Mouse (Mus musculus): ENCODE measurements at regions not wholly inside any gene's neighbourhood (a gene's known extent, or its start where the extent isn't known, plus 50 kb on each side); places are given as distances from the start of the nearest gene placed in this dataset.

DNA sequence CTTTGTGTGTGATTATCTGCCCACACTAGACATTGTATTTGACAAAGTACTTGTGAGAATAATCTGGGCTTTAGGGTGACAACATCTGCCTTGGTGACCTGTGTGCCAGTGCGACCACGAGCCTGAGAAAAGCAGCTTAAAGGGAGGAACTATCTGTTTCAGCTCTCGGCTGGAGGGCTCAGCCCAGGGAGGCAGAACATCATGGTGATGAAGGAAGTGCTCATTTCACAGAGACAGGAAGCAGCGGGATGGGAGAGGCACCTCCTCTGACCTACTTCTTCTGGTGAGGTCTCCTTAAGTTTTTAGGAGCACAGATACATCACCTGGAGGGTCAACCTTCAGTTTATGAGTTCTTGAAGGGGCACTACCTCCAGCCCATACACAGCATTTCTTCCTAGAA is 89.8 kb downstream of the Kif26a start:
- no peak for DNase-seq

DNA sequence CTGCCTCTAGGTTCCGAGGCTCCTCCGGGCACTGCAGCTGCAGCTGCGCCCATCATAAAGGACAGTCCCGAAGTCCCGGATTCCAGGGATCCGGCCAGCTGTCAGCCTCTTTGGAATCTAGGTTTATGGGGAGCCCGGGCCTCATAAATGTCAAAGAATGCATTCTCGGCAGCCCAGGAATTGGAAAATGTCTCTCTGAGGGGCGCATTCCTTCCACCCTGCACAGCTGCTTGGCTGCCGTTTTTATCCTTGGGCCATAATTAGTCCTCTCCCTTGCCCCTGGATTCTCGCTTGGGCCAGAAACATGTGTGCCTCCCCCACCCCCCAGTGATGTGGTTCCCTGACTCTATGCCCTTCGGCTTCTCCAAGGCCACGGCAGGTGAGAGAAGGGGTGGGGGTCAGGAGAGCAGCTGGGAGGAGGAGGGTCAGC is 91.1 kb downstream of the Kif26a start:
- DNase-seq = no peak

DNA sequence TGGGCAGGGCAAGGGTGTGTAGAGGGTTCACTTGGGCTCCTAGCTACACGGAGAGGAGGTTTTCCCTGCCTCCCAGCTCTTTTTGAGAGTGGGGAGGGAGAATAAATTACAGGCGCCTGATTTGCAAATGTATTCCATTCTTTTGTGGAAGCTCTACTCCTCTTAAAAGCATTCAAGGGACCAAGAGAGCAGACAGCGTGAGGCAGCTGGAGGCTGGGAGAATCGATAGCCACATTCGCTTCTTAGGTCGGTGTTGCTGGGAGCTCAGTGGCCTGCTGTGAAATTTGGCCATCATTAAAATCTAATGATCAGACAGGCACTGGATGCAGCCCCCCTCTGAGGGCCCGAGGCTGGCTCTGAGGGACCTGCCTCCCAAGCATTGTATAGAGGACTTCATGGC is 92.8 kb downstream of the Kif26a start:
- DNase-seq = no peak

DNA sequence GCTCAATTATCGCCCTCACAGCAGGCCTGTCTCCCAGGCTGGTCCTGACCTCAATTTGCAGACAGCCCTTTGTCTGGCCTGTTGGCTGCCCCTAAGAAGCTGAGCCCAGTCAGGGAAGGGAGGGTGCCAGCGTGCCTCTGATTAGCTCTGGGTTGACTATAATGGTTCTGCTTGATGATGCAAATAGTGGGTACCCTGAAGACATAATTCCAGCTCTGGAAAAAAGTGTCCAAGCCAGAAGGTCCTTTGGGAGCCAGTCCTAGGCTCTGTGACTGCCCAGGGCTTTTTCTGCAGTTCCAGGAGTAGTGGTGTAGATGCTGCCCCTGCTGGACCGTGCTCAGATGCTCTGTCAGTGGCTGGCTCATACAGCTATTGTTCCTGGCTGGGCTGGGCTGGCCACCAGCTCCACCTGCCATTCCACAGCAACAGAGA is 95.7 kb downstream of the Kif26a start:
- DNase-seq = no peak

DNA sequence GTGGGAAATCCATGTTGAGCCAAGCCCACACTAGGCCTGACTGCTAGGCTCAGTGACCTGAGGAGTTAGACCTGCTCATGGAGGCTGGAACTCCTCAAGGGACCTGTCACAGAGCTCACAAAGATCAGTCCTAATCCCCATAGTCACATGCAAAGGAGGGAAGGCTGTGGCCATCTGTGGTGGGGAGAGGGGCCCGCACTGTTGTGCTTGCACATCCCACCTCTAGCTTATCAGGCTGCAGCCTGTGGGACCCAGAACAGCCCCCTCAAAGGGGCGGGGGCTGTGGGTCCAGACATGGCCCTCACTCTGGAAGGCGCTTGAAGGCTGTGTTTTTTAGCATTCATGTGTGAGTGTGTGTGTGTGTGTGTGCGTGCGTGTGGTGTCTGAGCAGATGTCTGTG is 97.2 kb downstream of the Kif26a start:
- no peak for DNase-seq

DNA sequence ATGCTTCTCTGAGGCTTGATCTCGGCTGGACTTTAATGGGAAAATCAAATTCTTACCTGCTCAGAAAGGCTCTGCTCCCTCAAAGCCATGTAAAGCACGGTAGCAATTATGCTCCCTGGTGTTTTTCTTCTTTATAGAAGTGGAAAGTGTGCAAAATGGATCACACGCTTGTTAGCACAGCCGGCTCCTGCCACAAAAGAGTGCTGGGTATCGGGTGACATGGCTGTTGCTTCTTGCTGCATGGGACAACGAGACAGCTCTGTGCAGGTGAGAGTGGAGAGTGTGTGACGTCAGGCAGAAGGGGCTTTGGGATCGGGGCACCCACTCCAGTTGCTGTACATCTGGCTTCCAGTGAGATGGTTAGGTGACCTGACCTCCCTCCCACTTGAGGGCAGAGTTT is 104.9 kb downstream of the Kif26a start:
- no peak for DNase-seq

DNA sequence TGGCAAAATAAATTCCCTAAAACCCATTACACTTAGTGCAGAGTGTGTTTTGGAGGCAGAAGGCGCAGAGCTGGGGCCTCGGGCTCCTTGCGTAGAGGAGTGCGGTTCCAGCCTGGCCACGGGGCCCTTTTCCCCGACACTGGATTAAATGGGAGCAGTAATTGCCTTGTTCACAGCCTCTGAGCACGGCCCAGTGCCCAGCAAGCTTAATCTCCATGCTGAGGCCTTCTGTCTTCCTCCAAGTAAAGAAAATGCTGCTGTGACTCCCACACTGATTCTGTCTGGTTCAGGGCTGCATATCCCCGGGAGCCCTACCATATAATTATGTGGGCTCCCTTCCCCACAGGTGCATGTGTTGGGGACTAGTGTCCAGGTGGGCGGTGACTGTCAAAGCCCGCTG is 107.5 kb downstream of the Kif26a start:
- no peak for DNase-seq

DNA sequence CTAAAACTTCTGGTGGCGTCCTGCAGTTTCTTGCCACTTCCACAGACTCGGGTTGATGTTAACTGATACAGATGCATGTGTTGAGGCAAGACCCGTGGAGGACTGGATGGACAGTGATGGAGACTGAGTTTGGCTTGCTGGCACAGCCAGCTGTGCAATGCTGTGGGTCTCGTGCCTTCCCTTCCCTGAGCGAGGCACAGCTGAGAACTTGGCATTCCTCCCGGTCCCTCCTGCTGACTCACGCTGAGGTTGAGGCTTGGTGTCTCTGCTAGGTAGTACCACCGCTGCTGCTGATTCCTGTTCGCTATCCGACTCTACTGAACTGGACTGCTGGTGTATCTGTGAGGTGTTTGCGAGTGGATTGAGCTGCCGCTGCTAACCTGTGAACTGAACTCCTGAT is 109.2 kb downstream of the Kif26a start:
- peak; percentile 85 for DNase-seq

DNA sequence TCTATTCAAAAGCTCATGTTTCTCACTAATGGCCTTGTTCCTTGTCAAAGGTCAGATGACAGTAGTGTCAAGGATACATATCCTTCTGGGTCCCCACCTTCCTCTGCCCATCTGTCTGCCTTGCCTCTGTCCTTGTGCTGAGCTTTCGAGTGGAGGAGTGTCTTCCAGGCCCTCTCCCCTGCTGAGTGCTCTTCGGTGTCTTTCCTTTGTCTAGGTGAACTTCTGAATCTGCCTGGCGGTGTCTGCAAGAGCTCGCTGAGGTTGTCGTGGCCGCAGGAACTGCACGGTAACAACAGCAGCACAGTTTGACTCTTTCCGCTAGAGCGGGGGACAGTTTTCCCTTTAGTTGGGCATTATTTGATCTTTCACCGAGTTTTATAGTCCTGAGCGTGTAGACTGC is 111.7 kb downstream of the Kif26a start:
- no peak for DNase-seq

DNA sequence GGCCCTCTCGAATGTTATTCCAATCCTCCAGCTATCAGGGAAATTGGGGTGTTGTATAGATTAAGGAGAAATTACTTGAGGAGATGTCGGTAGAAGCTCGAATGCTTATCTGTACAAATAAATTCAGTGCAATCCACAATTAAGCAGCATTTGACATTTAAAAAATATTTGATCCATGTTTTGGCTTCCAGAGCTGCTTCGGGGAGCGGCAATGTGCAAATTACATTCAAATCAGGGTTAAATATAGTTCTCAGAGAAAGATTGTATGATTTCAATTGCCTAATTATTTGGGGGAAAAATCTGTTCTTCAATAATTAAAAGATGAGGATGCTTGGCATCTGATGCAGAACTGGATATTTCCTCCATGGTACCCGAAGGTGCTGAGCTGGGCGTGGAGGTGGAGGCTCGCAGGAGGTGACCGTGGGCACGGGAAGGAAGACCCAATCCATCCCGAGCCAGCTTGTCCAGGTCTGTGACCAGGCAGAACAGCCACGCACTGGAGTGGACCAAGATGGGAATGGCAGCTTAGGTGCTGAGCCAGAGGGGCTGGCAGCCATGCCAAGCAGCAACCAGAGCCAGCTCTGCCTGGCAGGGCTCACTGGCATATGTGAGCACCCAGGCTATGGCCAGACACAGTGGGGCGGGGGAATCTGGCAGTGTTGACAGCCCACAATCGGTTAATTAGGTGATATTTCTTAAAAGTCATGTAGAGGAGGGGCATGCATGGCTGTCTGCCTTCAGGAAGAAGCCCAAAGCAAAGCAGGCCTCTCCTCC is 117.5 kb downstream of the Kif26a start:
- peak; percentile 21 for DNase-seq

DNA sequence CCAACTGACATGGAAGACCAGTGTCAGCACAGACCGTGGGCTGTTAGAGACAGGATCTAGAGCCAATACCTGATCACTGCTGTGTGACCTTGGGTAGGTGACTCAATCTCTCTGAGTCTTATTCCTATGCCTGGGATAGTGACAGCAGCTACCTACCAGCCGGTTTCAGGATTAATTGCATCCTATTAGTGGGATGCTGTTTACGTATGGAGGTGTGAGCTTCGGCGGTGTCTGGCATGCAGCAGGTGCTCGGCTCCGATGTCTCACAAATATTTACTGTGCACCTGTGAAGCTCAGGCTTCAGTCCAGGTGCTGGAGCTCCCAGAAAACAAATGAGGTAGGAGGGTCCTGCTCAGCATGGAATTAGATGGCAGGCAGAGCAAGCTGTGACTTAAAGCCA is 118.2 kb downstream of the Kif26a start:
- no peak for DNase-seq

DNA sequence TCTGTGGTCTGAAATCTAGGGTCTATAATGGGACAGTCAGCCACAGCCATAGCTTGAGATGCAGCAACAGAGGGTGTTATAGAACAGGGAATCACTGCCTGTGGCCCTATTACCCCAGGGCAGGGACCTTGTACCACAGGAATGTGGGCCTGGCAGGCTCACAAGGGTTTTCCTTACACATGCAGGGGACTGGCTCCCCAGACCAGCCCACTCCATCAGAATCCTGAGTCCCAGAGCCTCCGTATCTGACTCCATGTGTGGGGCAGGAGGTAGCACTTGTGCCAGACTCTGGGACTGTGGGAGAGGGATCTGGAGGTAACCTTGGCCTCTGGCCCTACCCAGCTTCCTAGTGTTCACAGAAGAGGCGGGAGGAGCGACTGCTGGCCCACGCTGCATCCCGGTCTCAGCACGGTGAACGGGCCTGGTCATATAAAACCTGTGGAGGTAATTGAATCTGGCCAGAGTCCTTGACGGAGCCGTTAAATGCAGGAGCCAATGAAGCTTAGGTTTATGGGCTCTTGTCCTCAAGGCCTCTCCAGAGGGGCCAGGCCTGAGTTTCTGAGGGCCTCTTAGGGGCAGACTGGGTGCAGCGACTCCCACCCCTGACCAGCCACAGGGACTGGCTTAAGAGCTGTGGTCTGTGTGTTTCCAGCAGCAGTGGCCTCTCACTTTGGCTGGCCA is 119.4 kb downstream of the Kif26a start:
- DNase-seq = no peak

DNA sequence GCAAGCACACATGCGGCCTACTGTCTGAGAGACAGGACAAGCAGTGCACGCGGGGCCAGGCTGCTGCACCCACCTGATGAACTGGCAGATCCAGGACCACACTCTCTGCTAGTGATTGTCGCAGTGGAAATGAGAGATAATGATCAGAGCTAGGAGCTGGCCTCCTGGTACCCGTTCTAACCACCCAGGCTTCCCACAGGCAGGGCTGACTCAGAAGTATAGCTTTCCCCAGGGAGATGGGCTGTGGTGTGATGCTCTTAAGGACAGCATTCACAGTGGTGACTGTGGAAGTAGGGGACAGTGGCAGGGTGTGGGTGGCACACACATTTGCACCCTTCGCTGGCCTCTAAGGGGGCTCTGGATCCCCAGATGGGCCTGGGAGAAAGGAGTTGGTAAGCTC is 128.0 kb downstream of the Kif26a start:
- DNase-seq = no peak

DNA sequence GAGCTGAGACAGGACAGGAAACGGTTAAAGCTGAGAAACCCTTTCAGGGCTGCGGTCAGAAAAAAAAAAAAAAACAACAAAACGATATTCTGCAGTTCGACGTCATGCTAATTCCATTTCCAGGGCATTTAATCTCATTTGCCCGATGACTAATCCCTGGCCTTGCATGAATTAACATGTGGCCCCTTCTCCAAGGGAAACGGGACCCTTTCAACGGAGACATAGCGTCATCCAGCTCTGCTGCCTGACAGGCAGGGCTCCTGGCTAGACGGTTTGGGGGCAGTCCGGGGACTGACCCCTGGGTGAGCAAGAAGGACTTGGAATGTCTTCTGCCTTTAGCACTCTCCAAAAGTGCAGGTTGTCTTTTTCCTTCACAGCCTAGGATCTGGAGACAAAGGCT is 128.7 kb downstream of the Kif26a start:
- peak; percentile 57 for DNase-seq

DNA sequence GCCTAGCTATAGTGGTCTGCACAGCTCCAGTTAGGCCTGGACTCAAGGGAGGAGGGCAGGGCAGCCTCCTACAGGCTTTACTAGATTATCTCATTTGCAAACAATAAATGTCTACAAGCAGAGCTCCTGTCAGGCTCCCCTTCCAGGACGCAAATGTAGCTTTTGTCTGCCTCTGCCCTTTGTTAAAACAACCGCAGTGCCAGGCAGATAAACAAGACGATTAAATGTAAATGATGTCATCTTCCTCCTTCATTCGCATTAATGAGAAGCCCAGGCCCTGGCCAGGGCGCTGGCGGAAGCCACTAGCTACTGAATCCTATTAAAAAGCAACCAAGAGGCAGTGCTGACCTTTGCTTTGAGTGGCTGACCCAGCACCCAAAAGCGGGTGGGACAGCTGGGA is 130.6 kb downstream of the Kif26a start:
- no peak for DNase-seq

DNA sequence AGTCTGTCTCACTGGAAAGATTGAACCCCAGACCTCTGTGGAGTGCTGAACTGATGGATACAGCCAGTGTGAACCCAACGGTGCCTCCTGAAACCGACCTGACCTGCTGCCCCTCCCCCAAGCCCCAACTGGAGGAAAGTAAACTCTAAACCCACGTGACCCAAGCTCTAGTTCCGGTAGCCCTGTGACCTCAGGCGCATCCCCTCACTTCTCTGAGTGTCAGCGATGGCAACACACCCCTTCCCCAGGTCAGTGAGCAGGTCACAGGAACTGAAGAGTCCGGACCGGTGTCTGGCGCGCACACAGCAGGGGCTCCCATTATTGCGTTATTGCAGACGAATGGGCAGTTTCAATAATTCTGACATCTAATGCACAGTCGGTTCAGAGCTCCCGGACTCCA is 131.5 kb downstream of the Kif26a start:
- no peak for DNase-seq

DNA sequence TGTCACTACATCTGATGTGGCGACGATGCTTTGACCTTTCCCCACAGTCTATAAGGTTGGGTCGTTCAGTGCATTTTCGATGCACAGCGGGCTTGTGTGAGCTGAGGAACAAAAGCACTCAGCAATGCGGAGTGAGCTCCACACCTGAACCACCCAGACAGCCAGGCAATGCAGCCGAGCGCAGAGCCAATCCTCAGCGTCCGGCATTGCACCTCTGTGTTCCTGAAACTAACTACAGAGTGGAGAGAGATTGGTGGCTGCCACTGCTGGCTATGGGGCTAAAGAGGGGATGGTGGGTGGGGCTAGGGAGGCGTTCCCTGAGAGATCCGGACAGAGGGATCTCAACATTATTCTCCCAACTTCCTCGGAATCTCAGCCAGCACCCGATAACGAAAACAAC is 139.1 kb downstream of the Kif26a start:
- no peak for DNase-seq

DNA sequence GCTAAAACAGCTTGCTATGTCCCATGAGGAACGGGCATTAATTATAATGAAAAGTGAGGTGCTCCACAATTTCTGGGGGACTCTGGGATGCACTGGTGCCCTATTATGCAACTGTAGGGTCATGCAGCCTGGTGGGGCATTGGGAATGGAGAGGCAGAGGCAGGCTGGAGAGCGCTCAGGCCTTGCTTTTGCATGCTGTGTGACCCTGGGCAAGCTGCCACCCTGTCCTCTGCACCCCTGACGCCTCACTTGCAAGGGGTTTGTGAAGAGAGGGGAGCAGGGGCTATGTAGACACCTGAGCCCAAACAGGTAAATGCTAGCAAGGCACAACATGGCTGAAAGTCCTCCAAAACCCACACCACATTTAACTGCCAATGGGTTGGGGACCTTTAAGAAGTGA is 142.8 kb downstream of the Kif26a start:
- peak; percentile 42 for DNase-seq

DNA sequence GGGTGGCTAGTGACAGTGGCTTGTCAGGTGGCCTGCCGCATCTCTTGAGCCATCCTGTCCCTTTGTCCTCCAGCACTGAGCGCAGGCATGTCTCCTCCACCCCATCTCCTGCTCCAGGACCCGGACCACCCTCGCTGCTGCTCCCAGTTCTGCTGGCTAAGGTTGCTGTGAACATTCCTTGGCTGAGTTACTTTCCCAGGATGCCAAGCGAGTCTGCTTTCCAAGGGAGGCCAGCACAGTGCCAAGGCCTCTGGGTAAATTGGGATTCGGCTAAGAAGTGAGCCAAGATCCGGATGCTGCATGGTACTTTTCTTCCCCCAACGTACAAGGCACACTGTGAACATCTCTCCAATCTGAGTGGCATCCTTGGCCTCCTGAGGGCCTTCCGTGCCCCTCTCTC is 144.3 kb downstream of the Kif26a start:
- DNase-seq = no peak

DNA sequence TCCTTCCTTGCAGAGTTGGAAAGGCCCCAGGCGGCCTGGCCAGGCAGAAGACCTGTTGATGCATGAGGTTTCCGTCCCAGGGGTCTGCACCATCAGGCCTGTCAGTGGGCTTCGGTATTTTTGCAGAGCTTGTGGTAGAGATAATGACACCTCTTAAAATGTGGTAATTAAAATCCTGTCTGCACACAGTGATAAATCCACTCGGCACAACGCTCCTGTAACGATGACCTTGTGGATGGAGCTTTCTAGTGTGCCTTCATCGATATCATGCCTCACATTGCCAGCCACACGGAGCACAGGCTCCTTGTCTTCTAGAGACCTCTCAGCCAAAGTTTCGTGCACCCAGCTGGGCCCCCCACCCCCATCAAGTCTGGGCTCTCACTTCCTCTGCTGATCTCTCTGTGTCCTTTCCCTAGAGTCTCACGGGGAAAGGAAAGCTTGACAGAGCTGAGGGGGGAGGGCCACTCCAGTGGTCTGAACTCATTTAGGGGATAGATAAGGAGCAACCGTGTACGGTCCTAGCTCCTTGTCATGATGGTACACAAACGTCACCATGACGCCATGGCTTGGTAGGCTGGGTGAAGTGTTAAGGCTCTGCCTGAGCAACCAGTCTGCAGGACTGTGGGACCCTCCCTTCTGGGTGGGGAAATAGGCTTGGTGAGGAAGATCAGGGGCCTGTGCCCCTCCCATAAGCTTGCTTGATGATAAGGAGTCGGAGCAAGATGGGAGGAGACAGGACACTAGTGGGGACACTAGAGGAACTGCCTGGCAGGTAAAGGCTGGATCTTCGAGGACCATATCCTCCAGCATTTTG is 145.9 kb downstream of the Kif26a start:
- DNase-seq = no peak

DNA sequence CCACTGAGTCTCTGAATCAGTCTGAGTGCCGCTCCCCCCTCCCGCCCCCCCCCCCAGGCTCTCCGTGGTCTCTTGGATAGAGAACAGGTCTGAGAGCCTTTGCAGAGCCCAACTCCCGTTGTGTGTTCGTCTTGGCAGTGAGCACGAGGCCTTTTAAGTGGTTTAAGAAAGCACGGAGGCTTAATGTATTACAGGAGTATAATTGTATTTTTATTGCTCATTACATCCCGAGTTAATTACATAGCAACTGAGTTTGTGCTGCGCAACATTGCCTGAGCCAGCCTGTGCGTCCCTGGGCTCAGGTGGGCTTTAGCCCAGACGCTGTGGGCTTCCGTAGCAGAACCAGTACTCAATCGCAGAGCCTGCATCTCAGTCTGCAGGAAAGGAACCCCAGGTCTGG is 147.1 kb downstream of the Kif26a start:
- no peak for DNase-seq

DNA sequence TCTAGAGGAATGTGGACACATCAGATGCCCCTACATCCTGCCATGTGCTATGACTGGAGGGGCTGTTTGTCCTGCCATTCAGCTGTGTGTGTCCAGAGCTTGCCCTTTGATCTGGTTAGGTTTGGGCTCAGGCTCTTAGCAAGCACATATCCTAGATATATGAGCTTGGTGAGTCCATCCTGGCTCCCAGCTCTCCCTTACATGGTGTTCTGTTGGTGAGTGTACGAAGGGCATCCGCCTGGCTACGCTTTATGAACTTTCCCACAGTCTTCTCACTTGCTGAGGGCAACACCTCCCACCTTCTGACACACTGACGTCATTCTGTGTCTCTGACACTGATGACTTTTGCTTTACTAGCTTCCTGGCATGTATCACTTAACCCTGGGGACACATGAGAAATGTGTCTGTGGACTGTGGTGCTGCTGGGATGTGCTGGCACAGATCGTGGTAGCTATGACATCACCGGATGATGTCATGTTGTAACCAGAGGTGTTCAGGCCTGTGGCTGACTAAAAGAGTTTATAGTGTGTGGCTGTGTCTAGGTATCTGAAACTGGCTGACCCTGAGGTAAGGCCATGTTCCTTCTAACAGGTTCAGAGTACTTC is 149.4 kb downstream of the Kif26a start:
- no peak for DNase-seq

DNA sequence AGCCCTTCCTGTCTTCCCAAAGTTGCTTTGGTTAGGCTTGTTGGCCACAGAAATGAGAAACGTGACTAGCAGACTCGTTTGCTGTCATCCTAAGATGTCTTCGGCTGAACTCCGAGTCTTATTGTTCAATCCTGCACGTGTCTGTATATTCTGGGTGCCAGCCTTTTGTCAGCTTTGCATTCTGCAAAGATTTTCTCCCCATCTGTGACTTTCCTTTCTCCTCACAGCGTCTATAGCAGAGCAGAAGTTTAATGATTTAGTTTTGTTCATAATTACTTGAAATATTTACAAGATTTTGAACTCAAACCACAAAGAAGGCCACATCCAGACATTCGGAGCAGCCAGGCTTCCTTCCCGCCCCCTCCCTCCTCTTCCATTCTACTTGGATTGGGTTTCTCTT is 152.5 kb downstream of the Kif26a start:
- DNase-seq = no peak
